Mouse (Mus musculus): ENCODE data around the gene Snrpa1. TPM values are rescaled to one million over a fixed set of nuclear protein-coding genes. Genes with fewer than 3 reads are reported as not detected.

Snrpa1 gene
- total and polyA plus RNA-seq, 3 experiments: 146 to 189 (median 189) TPM

GRCm38 (mm10) chr7:66109855-66110635 is 51.2 kb downstream of the Snrpa1 start:
- in situ Hi-C loops (cut with MboI; ENCODE audit: low pct_ligation_motif_present, low pct_unique_long_range_greater_than_20kb, low sequenced_read_pairs) (loop anchor here (5.0 to 10.0 kb wide), 4 partner anchors 65 to 277 kb away; partner anchors contain the start of gene Lrrk1), dilution Hi-C loops (cut with MboI; ENCODE audit: extremely low pct_ligation_motif_present, extremely low pct_unique_long_range_greater_than_20kb, low sequenced_read_pairs) (no loop called here)
- H3K4me1 ChIP-seq (ENCODE audit: control insufficient read depth in 1 of 2, insufficient read depth in 2 of 2): peaks cover 2 to 28% of the 10 kb centered on the region in 2 experiments; a peak in 3 of 4 replicates
- H3K9me3 ChIP-seq (replicated peaks; ENCODE audit: low read length): peaks cover 2% of the 10 kb centered on the region
- H3K79me2 ChIP-seq (replicated peaks; ENCODE audit: control insufficient read depth, extremely low read depth, insufficient read depth, poor library complexity, severe bottlenecking): no peaks in the 10 kb centered on the region
- no peaks in the 10 kb centered on the region for H3K36me3 ChIP-seq (replicated peaks in 1 of 2; ENCODE audit: control insufficient read depth in 1 of 2, insufficient read depth in 1 of 2, low read length in 1 of 2)
- H3K4me3 ChIP-seq (replicated peaks in 1 of 3; ENCODE audit: low read depth in 2 of 3, low read length in 2 of 3, poor library complexity in 1 of 3): peak overlapping the region; percentile 51 to 91 (median 60)
- no peak for DNase-seq (ENCODE audit: extremely low read depth)
- peak overlapping the region; percentile 85 for H3K4me2 ChIP-seq (ENCODE audit: insufficient read depth, low read depth, poor library complexity, severe bottlenecking)
- TF ChIP-seq MYC (IDR thresholded peaks at IDR 0.05; ENCODE audit: low read depth, low read length): no peak
- no peak for TF ChIP-seq RCOR1 (conservative IDR thresholded peaks at IDR 0.05; ENCODE audit: low read depth, low read length)
- TF ChIP-seq CHD2 (IDR thresholded peaks at IDR 0.05; ENCODE audit: low read length): no peak
- no peak for TF ChIP-seq KAT2A (IDR thresholded peaks at IDR 0.05; ENCODE audit: insufficient replicate concordance, low read length)
- no peak for TF ChIP-seq SIN3A (IDR thresholded peaks at IDR 0.05; ENCODE audit: low read length)
- no peak for TF ChIP-seq MAZ (IDR thresholded peaks at IDR 0.05; ENCODE audit: low read depth, low read length)
- no peak for TF ChIP-seq MAFK (IDR thresholded peaks at IDR 0.05; ENCODE audit: insufficient replicate concordance, low read length)
- no peak; the same call in 1 of the 2 replicates for TF ChIP-seq UBTF (IDR thresholded peaks at IDR 0.05; ENCODE audit: low read depth, low read length)
- H3K27ac ChIP-seq (ENCODE audit: insufficient read depth, low read depth): no peak overlapping the region
- peak overlapping the region; percentile 72 for H3K9ac ChIP-seq (ENCODE audit: insufficient read depth, low read depth)
- peaks cover 15% of the 10 kb centered on the region for H3K27me3 ChIP-seq (replicated peaks)

- no peak for DNase-seq (ENCODE audit: extremely low read depth)
- Histone ChIP-seq H3K36me3 (replicated peaks in 1 of 2; ENCODE audit: control insufficient read depth in 1 of 2, insufficient read depth in 1 of 2, low read length in 1 of 2) (no peaks in the 10 kb centered on the region), H3K4me2 (ENCODE audit: insufficient read depth, low read depth, poor library complexity, severe bottlenecking) (peak overlapping the region; percentile 85), H3K4me1 (ENCODE audit: control insufficient read depth in 1 of 2, insufficient read depth in 2 of 2) (peaks cover 2 to 28% of the 10 kb centered on the region in 2 experiments; a peak in 3 of 4 replicates), H3K9me3 (replicated peaks; ENCODE audit: low read length) (peaks cover 2% of the 10 kb centered on the region), H3K27ac (ENCODE audit: insufficient read depth, low read depth) (no peak overlapping the region), H3K79me2 (replicated peaks; ENCODE audit: control insufficient read depth, extremely low read depth, insufficient read depth, poor library complexity, severe bottlenecking) (no peaks in the 10 kb centered on the region), H3K4me3 (replicated peaks in 1 of 3; ENCODE audit: low read depth in 2 of 3, low read length in 2 of 3, poor library complexity in 1 of 3) (peak overlapping the region in 1 of 3 experiments; percentile 51), H3K27me3 (replicated peaks) (peaks cover 15% of the 10 kb centered on the region), H3K9ac (ENCODE audit: insufficient read depth, low read depth) (no peak overlapping the region)
- TF ChIP-seq POLR2AphosphoS2 (IDR thresholded peaks at IDR 0.05; ENCODE audit: low read depth, low read length) (no peak), MAZ (IDR thresholded peaks at IDR 0.05; ENCODE audit: low read depth, low read length) (no peak), NRF1 (IDR thresholded peaks at IDR 0.05; ENCODE audit: low read depth, low read length) (no peak), ZMIZ1 (IDR thresholded peaks at IDR 0.05; ENCODE audit: low read depth, low read length) (no peak), ELF1 (IDR thresholded peaks at IDR 0.05; ENCODE audit: low read depth, low read length) (no peak), ZNF384 (IDR thresholded peaks at IDR 0.05; ENCODE audit: low read depth, low read length) (no peak), POLR2A (IDR thresholded peaks at IDR 0.05; ENCODE audit: low read depth, low read length) (no peak), IRF4 (IDR thresholded peaks at IDR 0.05; ENCODE audit: low read depth, low read length) (no peak)
- dilution Hi-C loops (cut with MboI; ENCODE audit: extremely low pct_ligation_motif_present, extremely low pct_unique_long_range_greater_than_20kb, low sequenced_read_pairs) (no loop called here), in situ Hi-C loops (cut with MboI; ENCODE audit: low pct_ligation_motif_present, low pct_unique_long_range_greater_than_20kb, low sequenced_read_pairs) (loop anchor here (5.0 to 10.0 kb wide), 2 partner anchors 64 to 137 kb away; no protein-coding TSS in a partner anchor)
Observed at GRCm38 (mm10) chr7:66110636-66111112, 51.9 kb downstream of the Snrpa1 start.
